Mouse (Mus musculus) bone marrow macrophage, adult 2 months (primary cell): Measurements from ENCODE around the gene Washc1.

Experiments used
- CTCF ChIP-seq: IDR thresholded peaks from 2 replicates; pipeline ENCODE4 v1.5.1; 2012; ENCODE audit warnings: low read depth, mild to moderate bottlenecking, low read length, moderate library complexity
- POLR2A ChIP-seq: IDR thresholded peaks from 2 replicates; pipeline ENCODE4 v1.6.1; 2012; ENCODE audit warnings: mild to moderate bottlenecking, low read depth, low read length, borderline replicate concordance

DNA sequence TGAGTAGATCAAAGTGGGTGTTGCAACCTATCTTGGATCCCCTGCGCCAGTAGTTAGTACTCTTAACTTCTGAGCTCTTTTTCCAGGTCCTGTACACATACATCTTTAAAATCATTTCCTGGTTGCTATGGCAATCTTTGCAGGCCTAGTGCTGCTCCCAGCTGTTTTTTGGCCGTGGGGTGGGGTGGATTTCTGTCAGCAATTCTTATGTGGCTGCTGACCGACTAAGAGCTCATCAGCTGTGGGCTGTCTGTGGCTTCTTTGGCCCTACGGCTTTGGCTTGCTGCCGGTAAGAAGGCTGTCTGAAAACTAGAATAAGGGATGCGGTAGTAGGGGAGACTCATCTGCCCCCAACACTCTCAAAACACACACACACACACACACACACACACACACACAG, 599 bp upstream of the Washc1 start:
- no peak for TF ChIP-seq CTCF
- TF ChIP-seq POLR2A: no peak
